Mouse (Mus musculus) spleen, adult 2 months (tissue): ENCODE data around the gene Cx3cl1.

Experiments
- CTCF ChIP-seq: fragments of 200-500 bp; IDR thresholded peaks from 2 replicates; pipeline ENCODE4 v1.5.1; 2011; ENCODE audit warnings: mild to moderate bottlenecking, inconsistent platforms; ENCODE audit not compliant: insufficient read depth, insufficient read length, insufficient replicate concordance; ENCODE audit errors: extremely low read depth
- POLR2A ChIP-seq: fragments of 200-500 bp; IDR thresholded peaks from 2 replicates; pipeline ENCODE4 v1.6.1; 2011; ENCODE audit warnings: low read depth, low read length, inconsistent platforms

DNA sequence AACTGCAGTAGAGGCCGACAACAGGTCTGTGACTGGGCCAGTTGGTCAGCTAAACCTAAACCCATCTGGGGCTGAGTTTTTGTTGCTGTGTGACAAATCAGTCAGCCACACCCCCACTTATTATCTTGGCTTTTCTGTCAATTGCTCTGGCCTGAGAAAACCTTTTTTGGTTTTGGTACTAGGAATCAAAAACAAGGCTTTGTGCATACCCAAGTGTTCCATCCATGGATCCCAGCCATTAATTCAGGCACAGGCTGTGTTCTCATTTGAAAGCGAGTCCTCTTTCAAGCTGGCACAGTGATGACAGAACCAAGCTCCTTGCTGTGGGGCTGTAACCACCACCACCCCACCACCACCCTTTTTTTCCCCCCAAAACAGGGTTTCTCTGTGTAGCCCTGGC, 49.6 kb downstream of the Cx3cl1 start:
- TF ChIP-seq CTCF (no peak), POLR2A (no peak)
